Mouse (Mus musculus) neural tube, embryonic 14.5 days (tissue): ENCODE results near the gene Mybl2. TPM values are rescaled to one million over a fixed set of nuclear protein-coding genes. Genes with fewer than 3 reads are reported as not detected.

ENCODE experiments used
- ATAC-seq: fragments of 200-750 bp; cut with Nextera tagmentation; 2 replicates; pipeline ENCODE4 v1.8.0; 2017; ENCODE audit warnings: low read depth, mild to moderate bottlenecking, moderate TSS enrichment, moderate library complexity
- H3K27ac ChIP-seq: fragments of 300-500 bp; sonication (generic); 2 replicates; pipeline ENCODE4 v1.5.1; 2014; ENCODE audit warnings: low read depth, mild to moderate bottlenecking, control low read depth, low read length, moderate library complexity, mixed read lengths
- H3K27me3 ChIP-seq: fragments of 300-500 bp; sonication (generic); 2 replicates; pipeline ENCODE4 v1.6.1; 2014; ENCODE audit warnings: low read length; ENCODE audit not compliant: control insufficient read depth, insufficient read depth
- H3K36me3 ChIP-seq: fragments of 300-500 bp; sonication (generic); 2 replicates; pipeline ENCODE4 v1.6.1; 2014; ENCODE audit warnings: low read length, mixed read lengths; ENCODE audit not compliant: control insufficient read depth, insufficient read depth
- H3K4me1 ChIP-seq: fragments of 300-500 bp; sonication (generic); 2 replicates; pipeline ENCODE4 v1.6.1; 2014; ENCODE audit warnings: low read length; ENCODE audit not compliant: control insufficient read depth, insufficient read depth
- H3K4me2 ChIP-seq: fragments of 300-500 bp; sonication (generic); 2 replicates; pipeline ENCODE4 v1.6.1; 2014; ENCODE audit warnings: mild to moderate bottlenecking, low read depth, low read length, control low read depth
- H3K4me3 ChIP-seq: fragments of 300-500 bp; sonication (generic); 2 replicates; pipeline ENCODE4 v1.5.1; 2014; ENCODE audit warnings: low read depth, low read length, control low read depth, mixed read lengths
- H3K9ac ChIP-seq: fragments of 300-500 bp; sonication (generic); replicated peaks from 2 replicates; pipeline ENCODE4 v1.6.1; 2014; ENCODE audit warnings: low read depth, mild to moderate bottlenecking, control low read depth, low read length, mixed read lengths
- H3K9me3 ChIP-seq: fragments of 300-500 bp; sonication (generic); 2 replicates; pipeline ENCODE4 v1.6.1; 2016; ENCODE audit warnings: low read length; ENCODE audit not compliant: control insufficient read depth
- WGBS: fragments of 180-500 bp; shearing (Covaris S2); extraction: QIAGEN DNeasy Blood & Tissue Kit; methylation state at CpG from one replicate; pipeline ENCODE4 v1.1.7; 2014; 5-methylcytosine and 5-hydroxymethylcytosine counted together
- polyA plus RNA-seq: library from polyadenylated mRNA; unstranded; fragments of >200 nt; fragmentation: Nextera tagmentation; extraction: Ambion mirVana; gene quantifications from 2 replicates; pipeline ENCODE4 v1.2.1, GENCODE M21; 2014

Mybl2 gene
- polyA plus RNA-seq, 1 experiment from 2014 or later, result 1.7 TPM

DNA sequence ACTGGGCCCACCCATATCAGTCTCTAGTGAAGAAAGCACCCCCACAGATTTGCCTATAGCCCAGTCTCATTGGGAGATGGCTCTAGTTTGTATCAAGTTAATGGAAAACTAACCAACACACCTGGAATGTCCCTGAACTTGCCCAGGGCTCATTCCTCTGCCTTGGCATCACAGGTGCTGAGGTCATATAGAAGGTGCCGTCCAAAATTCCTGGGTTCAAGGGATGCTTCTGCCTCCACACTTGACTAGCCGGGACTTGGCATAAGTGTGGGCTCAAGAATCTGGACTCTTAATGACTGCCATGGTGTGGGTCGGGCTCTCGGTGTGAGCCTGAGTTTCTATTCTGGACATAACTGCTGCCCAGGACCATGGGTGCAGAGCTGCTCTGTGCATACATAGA, 24.6 kb downstream of the Mybl2 start:
- H3K9ac ChIP-seq, result no peak overlapping the region

DNA sequence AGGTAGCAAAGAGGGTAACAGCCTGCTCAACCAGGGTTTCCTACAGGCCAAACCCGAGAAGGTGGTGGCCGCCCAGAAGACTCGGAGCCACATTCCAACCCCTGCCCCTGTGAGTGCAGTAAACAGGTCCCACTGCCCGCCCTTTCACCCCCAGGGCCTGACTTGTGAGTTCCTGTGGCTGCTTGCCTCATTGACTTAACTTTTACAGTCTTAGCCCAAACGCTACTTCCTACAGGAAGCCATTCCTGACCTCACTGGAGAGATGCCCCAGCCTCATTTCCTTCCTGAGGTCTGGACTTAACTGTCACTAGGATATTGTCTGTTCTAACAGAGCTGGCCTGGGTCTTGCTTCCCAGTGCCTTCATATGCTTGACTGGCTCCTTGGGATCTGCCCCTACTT, 28.1 kb downstream of the Mybl2 start:
- no peak overlapping the region for H3K4me3 ChIP-seq
- no peak for ATAC-seq

More for the DNA sequence above, 24.6 kb downstream of the Mybl2 start:
- Histone ChIP-seq H3K4me1 (no peaks in the 10 kb centered on the region), H3K27me3 (no peaks in the 10 kb centered on the region), H3K4me2 (no peak overlapping the region), H3K36me3 (no peaks in the 10 kb centered on the region), H3K9me3 (no peaks in the 10 kb centered on the region), H3K27ac (no peak overlapping the region), H3K4me3 (no peak overlapping the region)
- WGBS, result 96% methylated on average over 4 of the region's 4 CpGs
- ATAC-seq, result no peak

DNA sequence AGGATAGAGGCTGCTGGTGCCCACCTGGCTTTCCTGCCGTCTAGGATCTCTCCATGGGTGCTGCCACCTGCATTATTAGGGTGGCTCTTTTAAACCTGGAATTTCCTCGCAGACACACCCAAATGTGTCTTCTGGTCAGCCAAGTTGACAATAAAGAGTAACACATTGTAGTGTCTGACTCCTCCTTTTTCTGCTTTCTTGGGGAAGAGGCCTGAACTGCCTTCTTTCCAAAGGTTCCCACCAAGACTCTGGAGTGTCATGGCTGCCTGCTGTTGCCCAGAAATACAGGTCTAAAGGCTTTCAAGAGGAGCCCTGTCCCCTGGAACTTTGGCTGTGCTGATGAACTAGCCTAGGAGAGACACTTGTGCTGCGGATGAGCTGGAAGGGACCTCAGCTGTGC, 30.0 kb downstream of the Mybl2 start:
- WGBS, result 94% methylated on average over 3 of the region's 3 CpGs
- no peak overlapping the region for H3K27ac ChIP-seq
- no peak overlapping the region for H3K4me3 ChIP-seq
- no peak overlapping the region for H3K4me2 ChIP-seq
- H3K36me3 ChIP-seq, result no peaks in the 10 kb centered on the region
- no peak overlapping the region for H3K9ac ChIP-seq
- no peaks in the 10 kb centered on the region for H3K27me3 ChIP-seq
- ATAC-seq, result no peak
- H3K4me1 ChIP-seq, result no peaks in the 10 kb centered on the region
- H3K9me3 ChIP-seq, result no peaks in the 10 kb centered on the region

More for the DNA sequence above, 28.1 kb downstream of the Mybl2 start:
- WGBS, result 84% methylated on average over 5 of the region's 5 CpGs
- H3K4me1 ChIP-seq, result no peaks in the 10 kb centered on the region
- no peak overlapping the region for H3K4me2 ChIP-seq
- H3K36me3 ChIP-seq, result no peaks in the 10 kb centered on the region
- H3K27me3 ChIP-seq, result no peaks in the 10 kb centered on the region
- H3K9ac ChIP-seq, result no peak overlapping the region
- no peaks in the 10 kb centered on the region for H3K9me3 ChIP-seq
- no peak overlapping the region for H3K27ac ChIP-seq

DNA sequence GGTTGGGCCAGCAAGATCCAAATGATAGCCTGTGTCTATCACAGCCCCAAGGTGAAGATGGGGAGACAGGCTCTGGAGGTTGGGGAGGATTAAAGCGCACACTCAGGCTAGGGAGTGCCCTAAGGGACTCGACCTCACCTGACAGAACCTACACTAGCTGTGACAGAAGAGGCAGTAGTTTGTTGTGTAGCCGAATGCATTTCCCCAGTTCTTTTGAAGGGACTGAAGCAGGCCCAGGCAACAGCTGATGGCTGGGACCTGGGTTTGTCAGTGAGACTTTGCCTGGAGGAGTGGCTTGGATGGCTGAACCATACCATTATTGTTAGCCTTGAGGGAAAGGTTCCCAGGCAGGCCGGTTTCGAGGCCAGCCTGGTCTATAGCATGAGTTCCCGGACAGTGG, 30.6 kb downstream of the Mybl2 start:
- no peaks in the 10 kb centered on the region for H3K4me1 ChIP-seq

DNA sequence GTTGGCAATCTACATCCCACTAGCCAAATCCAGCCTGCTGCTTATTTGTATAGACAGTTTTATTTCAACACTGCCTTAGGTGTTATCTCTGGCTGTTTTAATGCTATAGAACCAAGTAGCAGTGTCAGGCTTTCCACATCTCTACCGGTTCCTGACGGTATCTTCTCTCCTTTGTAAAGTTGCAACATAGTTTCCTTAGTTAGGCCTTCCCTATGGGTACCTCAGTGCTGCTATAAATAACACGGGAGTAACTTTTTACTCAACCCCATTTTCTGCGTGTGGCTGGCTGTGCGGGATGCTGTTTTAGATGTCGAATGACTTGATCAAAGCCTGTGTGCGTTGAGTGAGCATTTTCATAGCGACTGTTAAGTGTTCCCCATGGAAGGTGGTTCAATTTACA, 32.1 kb downstream of the Mybl2 start:
- ATAC-seq, result no peak
- H3K4me3 ChIP-seq, result no peak overlapping the region
- H3K9me3 ChIP-seq, result no peaks in the 10 kb centered on the region
- H3K36me3 ChIP-seq, result no peaks in the 10 kb centered on the region
- H3K27me3 ChIP-seq, result no peaks in the 10 kb centered on the region
- no peaks in the 10 kb centered on the region for H3K4me1 ChIP-seq
- no peak overlapping the region for H3K4me2 ChIP-seq
- no peak overlapping the region for H3K27ac ChIP-seq
- no peak overlapping the region for H3K9ac ChIP-seq
- WGBS, result 79% methylated on average over 8 of the region's 8 CpGs

More for the DNA sequence above, 30.6 kb downstream of the Mybl2 start:
- Histone ChIP-seq H3K27ac (no peak overlapping the region), H3K9me3 (no peaks in the 10 kb centered on the region), H3K27me3 (no peaks in the 10 kb centered on the region), H3K4me2 (no peak overlapping the region), H3K4me3 (no peak overlapping the region), H3K9ac (no peak overlapping the region), H3K36me3 (no peaks in the 10 kb centered on the region)
- no peak for ATAC-seq
- WGBS, result 90% methylated on average over 6 of the region's 6 CpGs

- Histone ChIP-seq H3K4me1 (no peaks in the 10 kb centered on the region), H3K9ac (no peak within 1 kb of the TSS), H3K27ac (no peak within 1 kb of the TSS), H3K4me3 (no peak within 1 kb of the TSS), H3K4me2 (no peak within 1 kb of the TSS), H3K27me3 (no peaks in the 10 kb centered on the region), H3K36me3 (no peaks in the 10 kb centered on the region), H3K9me3 (no peaks in the 10 kb centered on the region)
- ATAC-seq, result no peak
- 84% methylated on average over 9 of the region's 9 CpGs for WGBS
Measured at GRCm38 (mm10) chr2:163087728-163088127, 33.2 kb downstream of the Mybl2 start, which contains the start of gene Gtsf1l. Gtsf1l (minus strand) TSS chr2:163087855.

DNA sequence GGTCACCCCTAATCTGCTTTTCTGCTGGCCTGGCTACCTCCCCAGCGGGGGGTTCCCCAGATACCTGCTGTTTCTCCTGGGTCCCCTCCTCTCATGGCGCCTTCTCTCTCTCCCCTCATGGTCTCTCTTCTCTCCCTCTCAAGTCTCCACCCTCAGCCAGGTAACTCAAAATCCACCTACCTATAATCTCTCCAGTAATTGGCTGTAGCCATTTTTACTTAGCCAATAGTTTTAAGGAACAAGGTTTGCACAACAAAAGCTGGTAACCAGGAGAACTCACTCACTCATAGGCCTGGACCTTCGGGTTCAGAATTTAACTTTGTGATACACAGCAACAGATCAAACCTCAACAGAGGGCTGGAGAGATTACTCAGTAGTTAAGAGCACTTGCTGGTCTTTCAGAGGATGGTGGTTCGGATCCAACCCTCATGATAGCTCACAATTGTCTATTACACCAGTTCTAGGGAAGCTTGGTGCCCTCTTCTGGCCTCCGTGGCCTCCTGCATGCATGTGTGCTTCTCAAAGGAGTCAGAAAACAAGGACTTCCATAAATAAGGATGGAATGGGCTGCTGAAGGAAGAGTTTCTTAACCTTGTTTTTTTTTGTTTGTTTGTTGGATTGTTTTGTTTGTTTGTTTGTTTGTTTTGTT, 35.1 kb downstream of the Mybl2 start:
- Histone ChIP-seq H3K4me3 (no peak overlapping the region), H3K4me1 (no peaks in the 10 kb centered on the region), H3K27ac (no peak overlapping the region), H3K4me2 (no peak overlapping the region), H3K27me3 (no peaks in the 10 kb centered on the region), H3K36me3 (no peaks in the 10 kb centered on the region), H3K9me3 (no peaks in the 10 kb centered on the region), H3K9ac (no peak overlapping the region)
- no peak for ATAC-seq
- 70% methylated on average over 5 of the region's 5 CpGs for WGBS

DNA sequence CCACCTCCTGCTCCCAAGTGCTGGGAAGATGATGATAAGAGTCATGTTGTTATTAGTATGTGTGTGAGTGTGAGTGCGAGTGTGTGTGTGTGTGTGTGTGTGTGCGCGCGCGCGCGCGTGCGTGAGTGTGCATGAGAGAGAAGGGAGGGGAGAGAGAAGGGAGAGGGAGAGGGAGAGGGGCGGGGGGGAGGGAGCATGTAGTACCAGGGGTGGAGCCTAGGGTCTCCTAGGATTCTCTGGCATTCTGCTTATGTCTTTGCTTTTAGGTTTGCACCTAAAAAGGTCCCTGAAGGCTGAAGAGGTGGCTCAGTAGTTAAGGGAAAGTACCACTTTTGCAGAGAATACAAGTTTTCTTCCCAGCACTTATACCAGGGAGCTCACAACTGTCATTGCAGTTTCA, 40.4 kb downstream of the Mybl2 start:
- no peaks in the 10 kb centered on the region for H3K27me3 ChIP-seq
- H3K9me3 ChIP-seq, result no peaks in the 10 kb centered on the region
- H3K9ac ChIP-seq, result no peak overlapping the region
- ATAC-seq, result no peak
- 94% methylated on average over 10 of the region's 10 CpGs for WGBS
- no peak overlapping the region for H3K4me3 ChIP-seq
- H3K4me2 ChIP-seq, result no peak overlapping the region
- H3K36me3 ChIP-seq, result no peaks in the 10 kb centered on the region
- no peak overlapping the region for H3K27ac ChIP-seq
- H3K4me1 ChIP-seq, result no peaks in the 10 kb centered on the region

DNA sequence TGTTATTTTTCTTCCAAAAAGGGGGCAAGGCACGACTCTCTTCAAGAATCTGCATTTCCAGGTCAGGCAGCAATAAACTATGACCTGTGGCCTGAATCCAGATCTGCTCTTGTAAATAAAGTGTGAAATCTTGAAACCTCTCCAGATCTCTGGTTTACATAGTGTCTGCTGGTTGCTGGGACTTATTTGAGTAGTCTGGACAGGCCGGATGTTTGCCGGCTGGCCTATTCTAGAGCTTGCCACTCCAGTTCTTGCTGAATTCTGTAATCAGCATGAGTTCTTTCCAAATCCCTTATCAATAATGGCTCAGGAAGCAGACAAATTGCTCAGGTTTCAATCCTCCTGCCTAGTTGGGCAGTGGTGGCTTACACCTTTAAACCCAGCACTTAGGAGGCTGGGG, 41.3 kb downstream of the Mybl2 start:
- H3K4me3 ChIP-seq, result no peak overlapping the region
- H3K9ac ChIP-seq, result no peak overlapping the region
- no peaks in the 10 kb centered on the region for H3K4me1 ChIP-seq
- no peaks in the 10 kb centered on the region for H3K36me3 ChIP-seq
- no peaks in the 10 kb centered on the region for H3K27me3 ChIP-seq
- no peak overlapping the region for H3K27ac ChIP-seq
- ATAC-seq, result no peak
- H3K9me3 ChIP-seq, result no peaks in the 10 kb centered on the region
- WGBS, result 66% methylated on average over 3 of the region's 3 CpGs
- H3K4me2 ChIP-seq, result no peak overlapping the region
